22 mouse cellular contexts compared by ENCODE assay signal in genomic region chr17:47475181-47475580, GRCm38 (mm10). TPM values are rescaled to one million over a fixed set of nuclear protein-coding genes. Genes with fewer than 3 reads are reported as not detected.
DNase-seq lines count a peak whose midpoint lies in the region; ATAC-seq lines count a peak whose summit lies in the region.
"Had no signal": no experiment of that assay in that cellular context is flagged by ENCODE, and none has a peak within 500 bp of the region (broad histone marks: within the 10 kb centered on the region; RNA-seq: fewer than 3 reads in every experiment).

No protein-coding gene starts in this region.

- no peak for ATAC-seq in kidney, embryonic 15.5 days (replicated peaks; ENCODE audit: low FRiP score)
- no peak for ATAC-seq in kidney, embryonic 16.5 days (ENCODE audit: low FRiP score, low TSS enrichment)
- ATAC-seq: forebrain, embryonic 14.5 days had no signal

- H3K27ac ChIP-seq in kidney, embryonic 15.5 days = no peak overlapping the region
- H3K27ac ChIP-seq in kidney, embryonic 16.5 days (ENCODE audit: low read length) = no peak overlapping the region
- H3K27ac ChIP-seq: embryonic facial prominence, embryonic 13.5 days; embryonic facial prominence, embryonic 15.5 days; forebrain, embryonic 10.5 days; forebrain, embryonic 12.5 days had no signal

- H3K9me3 ChIP-seq in kidney, embryonic 15.5 days (replicated peaks) = no peaks in the 10 kb centered on the region
- no peaks in the 10 kb centered on the region; the same call in 1 of the 2 replicates for H3K9me3 ChIP-seq in kidney, embryonic 16.5 days (ENCODE audit: low read length)
- H3K9me3 ChIP-seq: embryonic facial prominence, embryonic 13.5 days; embryonic facial prominence, embryonic 15.5 days; forebrain, embryonic 10.5 days; forebrain, embryonic 12.5 days had no signal

- H3K4me1 ChIP-seq in kidney, embryonic 15.5 days = peaks cover 18% of the 10 kb centered on the region
- H3K4me1 ChIP-seq in kidney, embryonic 16.5 days (ENCODE audit: insufficient read depth, low read length) = peaks cover 10% of the 10 kb centered on the region

- H3K27me3 ChIP-seq in kidney, embryonic 15.5 days = no peaks in the 10 kb centered on the region
- H3K27me3 ChIP-seq in kidney, embryonic 16.5 days (ENCODE audit: insufficient read depth, low read length) = no peaks in the 10 kb centered on the region
- H3K27me3 ChIP-seq: embryonic facial prominence, embryonic 13.5 days; embryonic facial prominence, embryonic 15.5 days had no signal

- 89% methylated on average over 4 of the region's 4 CpGs for WGBS in kidney, embryonic 15.5 days
- 90% methylated on average over 4 of the region's 4 CpGs for WGBS in kidney, embryonic 16.5 days

- no peak overlapping the region for H3K9ac ChIP-seq in kidney, embryonic 15.5 days
- H3K9ac ChIP-seq in kidney, embryonic 16.5 days (replicated peaks; ENCODE audit: low read length) = no peak overlapping the region
- H3K9ac ChIP-seq: embryonic facial prominence, embryonic 13.5 days; embryonic facial prominence, embryonic 15.5 days; forebrain, embryonic 12.5 days had no signal

- H3K4me2 ChIP-seq in kidney, embryonic 15.5 days = no peak overlapping the region
- no peak overlapping the region for H3K4me2 ChIP-seq in kidney, embryonic 16.5 days (replicated peaks; ENCODE audit: low read depth, low read length)
- H3K4me2 ChIP-seq: embryonic facial prominence, embryonic 13.5 days; embryonic facial prominence, embryonic 15.5 days; forebrain, embryonic 12.5 days had no signal

- H3K36me3 ChIP-seq in kidney, embryonic 15.5 days = no peaks in the 10 kb centered on the region
- no peaks in the 10 kb centered on the region for H3K36me3 ChIP-seq in kidney, embryonic 16.5 days (ENCODE audit: insufficient read depth, low read length)
- H3K36me3 ChIP-seq: embryonic facial prominence, embryonic 13.5 days; embryonic facial prominence, embryonic 15.5 days; forebrain, embryonic 10.5 days; forebrain, embryonic 12.5 days had no signal

- peak; percentile 71 for DNase-seq in kidney, adult 11 months
- DNase-seq in kidney, adult 18-20 months = no peak
- DNase-seq in kidney, adult 8-10 months = peak; percentile 61 to 77
- DNase-seq in kidney, postnatal 25 days = peak; percentile 49 to 75
- DNase-seq: adrenal gland, adult 2 months; adrenal gland, postnatal 10 days; adrenal gland, postnatal 25 days; cerebellum, adult 11 months; cerebellum, adult 18-20 months; cerebellum, adult 8-10 months; cerebellum, adult 9-11 months; cerebellum, postnatal 36 days; embryo, embryonic 11 days had no signal

- H3K4me3 ChIP-seq in kidney, embryonic 15.5 days (replicated peaks) = no peak overlapping the region
- no peak overlapping the region for H3K4me3 ChIP-seq in kidney, embryonic 16.5 days (ENCODE audit: low read length)
- H3K4me3 ChIP-seq: embryonic facial prominence, embryonic 13.5 days; embryonic facial prominence, embryonic 15.5 days; erythroblast, embryonic 14.5 days; forebrain, embryonic 10.5 days; forebrain, embryonic 12.5 days had no signal

RNA-seq across cellular contexts. Expression of gene Taf8, which starts 26.9 kb away (rescaled TPM):
- 32.2 and 37.0 TPM in 2 replicates for polyA plus RNA-seq in kidney, embryonic 15.5 days (2015; fragmentation: Nextera tagmentation; extraction: Ambion mirVana)
- 35.1 and 35.8 TPM in 2 replicates for polyA plus RNA-seq in kidney, embryonic 16.5 days (2015; fragmentation: Nextera tagmentation; extraction: Ambion mirVana)

RNA-seq across cellular contexts. Expression of gene Ccnd3, which starts 29.7 kb away (rescaled TPM):
- 272 and 294 TPM in 2 replicates for polyA plus RNA-seq in kidney, embryonic 15.5 days (2015; fragmentation: Nextera tagmentation; extraction: Ambion mirVana)
- 295 and 301 TPM in 2 replicates for polyA plus RNA-seq in kidney, embryonic 16.5 days (2015; fragmentation: Nextera tagmentation; extraction: Ambion mirVana)

RNA-seq across cellular contexts. Expression of gene 1700001C19Rik, which starts 38.0 kb away (rescaled TPM):
- polyA plus RNA-seq in kidney, embryonic 15.5 days (2015; fragmentation: Nextera tagmentation; extraction: Ambion mirVana) = 0.26 and 0.46 TPM in 2 replicates
- 0.28 TPM in 1 of 2 replicates, not detected in the other for polyA plus RNA-seq in kidney, embryonic 16.5 days (2015; fragmentation: Nextera tagmentation; extraction: Ambion mirVana)
- polyA plus RNA-seq: C2C12; erythroblast, embryonic 14.5 days; forebrain, embryonic 10.5 days had no signal

RNA-seq across cellular contexts. Expression of gene AI661453, which starts 38.8 kb away (rescaled TPM):
- polyA plus RNA-seq in kidney, embryonic 15.5 days (2015; fragmentation: Nextera tagmentation; extraction: Ambion mirVana) = 1.7 and 2.1 TPM in 2 replicates
- 1.5 and 2.5 TPM in 2 replicates for polyA plus RNA-seq in kidney, embryonic 16.5 days (2015; fragmentation: Nextera tagmentation; extraction: Ambion mirVana)
- polyA plus RNA-seq: erythroblast, embryonic 14.5 days had no signal
